Mouse (Mus musculus): ENCODE measurements around the gene Ppfia4.

DNA sequence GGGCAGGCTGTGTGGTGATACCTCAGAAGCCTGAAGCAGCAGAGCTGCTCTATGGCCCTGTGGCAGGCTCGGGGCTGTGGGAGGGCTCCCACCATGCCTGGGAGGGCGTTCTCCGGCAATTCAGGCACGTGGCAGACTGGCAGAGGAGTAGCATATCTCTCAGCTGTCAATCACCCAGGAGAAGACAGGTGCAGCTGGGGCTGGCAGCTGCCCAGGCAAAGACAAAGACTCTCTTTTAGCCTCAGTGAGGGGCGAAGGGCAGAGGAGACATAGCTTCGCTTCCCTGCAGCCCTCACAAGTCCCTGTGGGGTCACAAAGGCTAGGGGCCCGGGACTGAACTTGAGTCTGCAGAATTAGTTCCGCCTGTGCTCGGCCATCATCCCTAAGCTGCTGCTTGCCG is 25.3 kb downstream of the Ppfia4 start:
- no peak for TF ChIP-seq CTCF (IDR thresholded peaks at IDR 0.05; ENCODE audit: extremely low read depth, insufficient read length, insufficient replicate concordance, low read depth, low read length)
- TF ChIP-seq POLR2A (IDR thresholded peaks at IDR 0.05; ENCODE audit: low read depth, low read length) = no peak

Data from small intestine, adult 2 months (tissue).